Mouse (Mus musculus): Measurements from ENCODE around the gene Txn2. TPM values are rescaled to one million over a fixed set of nuclear protein-coding genes. Genes with fewer than 3 reads are reported as not detected.
A peak's percentile ranks its signal among the peaks of the same experiment; 100 is the strongest.

Txn2 gene
- polyA plus RNA-seq (2014; fragmentation: Nextera tagmentation; extraction: Ambion mirVana): 304 and 310 TPM in 2 replicates

DNA sequence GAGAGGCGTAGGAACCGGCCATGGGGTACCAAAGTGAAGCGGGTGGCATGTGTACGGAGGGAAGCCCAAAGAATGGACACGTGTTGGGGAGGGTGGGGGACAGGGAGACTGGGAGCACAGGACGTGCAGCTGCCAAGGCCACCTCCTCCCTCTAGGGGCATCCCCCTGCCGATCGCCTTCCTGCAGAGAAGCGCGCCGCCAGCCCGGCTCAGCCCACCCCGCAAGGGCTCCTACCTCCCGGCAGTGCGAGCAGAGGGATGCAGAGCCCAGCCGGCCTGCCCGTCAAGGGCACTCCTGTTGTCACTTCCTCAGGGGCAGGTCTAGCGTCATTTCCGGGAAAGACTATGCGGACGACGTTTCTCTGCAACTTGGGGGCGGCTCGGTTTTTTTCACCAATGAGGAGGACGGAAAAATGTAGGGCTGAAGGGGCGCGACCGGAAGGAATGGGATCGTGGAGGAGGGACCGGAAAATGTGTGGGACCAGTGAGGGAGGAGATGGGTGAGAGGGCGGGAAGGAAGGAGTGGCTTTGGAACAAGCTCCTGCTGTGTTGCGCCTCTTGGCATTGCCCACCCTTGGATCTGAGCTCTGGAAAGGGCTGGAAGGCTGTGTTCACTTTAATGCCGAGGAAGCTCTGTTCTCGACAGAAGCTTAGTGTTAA lies at the start of gene Txn2:
Gene Txn2, minus strand, starts transcription at position 334 of the 659 bp plus-strand sequence.
- Histone ChIP-seq H3K9me3 (ENCODE audit: control insufficient read depth, low read length) (no peaks in the 10 kb centered on the region), H3K4me1 (ENCODE audit: control insufficient read depth in 2 of 2, insufficient read depth in 2 of 2, low read length in 2 of 2) (peaks cover 6 to 24% of the 10 kb centered on the region in 2 experiments; a peak in 3 of 4 replicates), H3K27me3 (ENCODE audit: control insufficient read depth, insufficient read depth, low read length) (no peaks in the 10 kb centered on the region), H3K4me2 (ENCODE audit: low read length) (peak within 1 kb of the TSS; percentile 84), H3K9ac (ENCODE audit: low read length) (peak within 1 kb of the TSS; percentile 76), H3K36me3 (ENCODE audit: control insufficient read depth, insufficient read depth, low read length) (peaks cover 38% of the 10 kb centered on the region), H3K4me3 (ENCODE audit: control insufficient read depth in 1 of 2, insufficient read depth in 1 of 2, low read depth in 1 of 2, low read length in 2 of 2) (peak within 1 kb of the TSS; percentile 77 to 83), H3K27ac (replicated peaks in 1 of 2; ENCODE audit: control insufficient read depth in 1 of 2, insufficient read depth in 1 of 2, low read depth in 2 of 2, low read length in 2 of 2) (peak within 1 kb of the TSS; percentile 93 to 94)
- ATAC-seq (ENCODE audit: insufficient number of reproducible peaks, insufficient read depth, low FRiP score, low read depth): peak; percentile 93
- WGBS: under 1% methylated on average over 34 of the region's 34 CpGs

DNA sequence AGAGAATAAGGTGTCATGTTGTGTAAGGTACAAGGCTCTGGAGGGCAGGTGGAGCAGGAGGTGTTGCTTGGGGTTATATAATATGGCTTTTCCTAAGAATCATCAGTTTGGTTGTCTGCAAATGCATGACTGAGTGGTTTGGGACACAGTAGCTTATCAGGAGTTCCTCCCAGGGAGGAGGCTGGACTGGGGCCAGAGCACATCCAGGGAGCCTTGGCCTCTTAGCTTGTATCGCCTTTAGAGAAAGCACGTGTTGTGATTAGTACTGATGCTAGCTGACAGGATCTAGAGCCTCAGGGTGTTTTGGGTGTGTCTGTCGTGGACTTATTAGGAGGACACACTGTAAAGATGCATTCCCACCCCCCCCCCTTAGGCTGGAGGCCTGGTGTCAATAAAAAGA lies 48.9 kb upstream of the Txn2 start:
- no peak overlapping the region for H3K9ac ChIP-seq (ENCODE audit: low read length)
- no peaks in the 10 kb centered on the region for H3K9me3 ChIP-seq (ENCODE audit: control insufficient read depth, low read length)
- no peaks in the 10 kb centered on the region for H3K4me1 ChIP-seq (ENCODE audit: control insufficient read depth in 2 of 2, insufficient read depth in 2 of 2, low read length in 2 of 2)
- H3K27me3 ChIP-seq (ENCODE audit: control insufficient read depth, insufficient read depth, low read length): no peaks in the 10 kb centered on the region; the same call in 1 of the 2 replicates
- H3K36me3 ChIP-seq (ENCODE audit: control insufficient read depth, insufficient read depth, low read length): no peaks in the 10 kb centered on the region
- no peak for ATAC-seq (ENCODE audit: insufficient number of reproducible peaks, insufficient read depth, low FRiP score, low read depth)
- 50% methylated on average over 3 of the region's 3 CpGs for WGBS
- no peak overlapping the region for H3K27ac ChIP-seq (replicated peaks in 1 of 2; ENCODE audit: control insufficient read depth in 1 of 2, insufficient read depth in 1 of 2, low read depth in 2 of 2, low read length in 2 of 2)
- no peak overlapping the region for H3K4me2 ChIP-seq (ENCODE audit: low read length)
- no peak overlapping the region for H3K4me3 ChIP-seq (ENCODE audit: control insufficient read depth in 1 of 2, insufficient read depth in 1 of 2, low read depth in 1 of 2, low read length in 2 of 2)

DNA sequence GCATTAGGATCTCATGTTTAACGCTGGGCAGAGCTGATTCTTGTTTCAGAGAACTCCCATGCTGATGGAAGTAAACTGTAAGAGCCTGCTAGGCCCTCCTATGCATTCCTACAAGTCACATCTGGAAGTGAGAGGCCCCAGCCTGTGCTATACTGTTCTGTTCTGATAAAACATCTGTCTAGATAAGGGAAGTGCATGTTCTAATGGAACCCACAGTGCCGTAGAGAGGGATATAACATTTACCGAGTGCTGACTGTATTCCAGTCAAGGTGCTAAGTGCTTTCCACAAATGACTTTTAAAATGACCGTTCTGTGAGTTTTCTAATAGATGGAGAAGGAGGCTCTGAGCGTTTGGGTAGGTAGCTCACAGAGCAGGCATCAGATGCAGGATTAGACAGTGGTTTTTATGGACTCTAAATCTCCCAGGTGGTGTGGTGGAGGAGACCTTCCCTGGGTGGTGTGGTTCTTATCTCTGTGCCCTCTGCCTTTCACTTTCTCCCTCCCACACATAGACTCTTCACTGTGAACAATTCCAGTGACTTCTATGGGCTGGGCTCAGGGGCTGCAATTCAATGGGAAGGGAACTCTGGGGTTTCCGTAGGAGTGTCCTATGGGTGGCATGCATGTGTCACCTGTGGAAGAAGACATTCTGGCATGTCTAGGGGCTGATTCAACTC lies 45.5 kb upstream of the Txn2 start:
- H3K4me3 ChIP-seq (ENCODE audit: control insufficient read depth in 1 of 2, insufficient read depth in 1 of 2, low read depth in 1 of 2, low read length in 2 of 2): no peak overlapping the region
- no peaks in the 10 kb centered on the region for H3K27me3 ChIP-seq (ENCODE audit: control insufficient read depth, insufficient read depth, low read length)
- H3K36me3 ChIP-seq (ENCODE audit: control insufficient read depth, insufficient read depth, low read length): no peaks in the 10 kb centered on the region
- no peak overlapping the region for H3K4me2 ChIP-seq (ENCODE audit: low read length)
- H3K27ac ChIP-seq (replicated peaks in 1 of 2; ENCODE audit: control insufficient read depth in 1 of 2, insufficient read depth in 1 of 2, low read depth in 2 of 2, low read length in 2 of 2): no peak overlapping the region
- peaks cover under 1 to 6% of the 10 kb centered on the region in 2 experiments; a peak in 3 of 4 replicates for H3K4me1 ChIP-seq (ENCODE audit: control insufficient read depth in 2 of 2, insufficient read depth in 2 of 2, low read length in 2 of 2)
- H3K9ac ChIP-seq (ENCODE audit: low read length): no peak overlapping the region
- 59% methylated on average over 6 of the region's 6 CpGs for WGBS
- no peaks in the 10 kb centered on the region for H3K9me3 ChIP-seq (ENCODE audit: control insufficient read depth, low read length)
- ATAC-seq (ENCODE audit: insufficient number of reproducible peaks, insufficient read depth, low FRiP score, low read depth): no peak

DNA sequence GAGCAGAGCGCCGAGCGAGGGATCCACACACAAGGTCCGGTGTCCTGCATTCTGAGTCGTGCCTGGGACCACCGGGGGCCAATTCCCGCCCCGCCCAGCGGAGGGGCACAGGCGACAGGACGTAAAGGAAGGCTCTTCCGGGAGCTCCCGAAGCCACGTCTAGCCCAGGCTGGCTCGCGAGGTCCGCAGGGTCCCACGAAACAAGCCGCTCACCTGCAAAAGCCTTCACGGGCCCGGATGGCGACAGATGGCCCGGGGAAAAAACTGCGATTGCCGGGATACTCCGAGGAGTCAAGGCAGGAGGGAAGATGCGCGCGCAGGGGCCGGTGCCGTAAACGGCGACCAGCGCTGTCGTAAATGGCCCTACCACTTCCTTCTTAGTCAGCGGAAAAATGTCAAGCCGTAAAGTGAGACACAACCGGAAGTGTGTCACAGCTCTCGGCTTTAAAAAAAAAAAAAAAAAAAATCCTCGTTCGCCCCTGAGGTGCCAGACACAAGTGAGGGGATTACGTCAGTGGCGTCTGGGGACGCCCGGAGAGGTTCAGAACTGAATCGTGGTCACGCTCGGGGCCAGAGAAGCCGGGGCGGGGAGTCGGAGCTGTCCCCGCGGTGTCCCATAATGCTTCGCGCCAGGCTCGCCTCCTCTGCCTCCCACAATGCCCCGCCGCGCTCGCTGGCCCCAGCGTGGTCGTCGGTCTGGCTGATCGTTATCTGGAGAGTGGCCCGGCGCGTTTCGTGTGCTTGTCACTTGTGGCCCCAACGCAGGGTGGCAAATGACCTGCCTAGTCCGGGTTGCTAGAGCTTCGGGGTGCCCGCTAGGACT lies 41.9 kb upstream of the Txn2 start, which contains the start of gene Eif3d:
Gene Eif3d, minus strand, starts transcription at position 344 of the 823 bp plus-strand sequence.
- no peaks in the 10 kb centered on the region for H3K9me3 ChIP-seq (ENCODE audit: control insufficient read depth, low read length)
- H3K27ac ChIP-seq (replicated peaks in 1 of 2; ENCODE audit: control insufficient read depth in 1 of 2, insufficient read depth in 1 of 2, low read depth in 2 of 2, low read length in 2 of 2): peak within 1 kb of the TSS; percentile 99 to 100
- peak; percentile 86 for ATAC-seq (ENCODE audit: insufficient number of reproducible peaks, insufficient read depth, low FRiP score, low read depth)
- H3K36me3 ChIP-seq (ENCODE audit: control insufficient read depth, insufficient read depth, low read length): peaks cover 30% of the 10 kb centered on the region
- H3K4me2 ChIP-seq (ENCODE audit: low read length): peak within 1 kb of the TSS; percentile 97
- H3K27me3 ChIP-seq (ENCODE audit: control insufficient read depth, insufficient read depth, low read length): no peaks in the 10 kb centered on the region
- under 1% methylated on average over 72 of the region's 72 CpGs for WGBS
- H3K4me3 ChIP-seq (ENCODE audit: control insufficient read depth in 1 of 2, insufficient read depth in 1 of 2, low read depth in 1 of 2, low read length in 2 of 2): peak within 1 kb of the TSS; percentile 79 to 94
- H3K9ac ChIP-seq (ENCODE audit: low read length): peak within 1 kb of the TSS; percentile 99
- H3K4me1 ChIP-seq (ENCODE audit: control insufficient read depth in 2 of 2, insufficient read depth in 2 of 2, low read length in 2 of 2): peaks cover 3 to 11% of the 10 kb centered on the region in 2 experiments

DNA sequence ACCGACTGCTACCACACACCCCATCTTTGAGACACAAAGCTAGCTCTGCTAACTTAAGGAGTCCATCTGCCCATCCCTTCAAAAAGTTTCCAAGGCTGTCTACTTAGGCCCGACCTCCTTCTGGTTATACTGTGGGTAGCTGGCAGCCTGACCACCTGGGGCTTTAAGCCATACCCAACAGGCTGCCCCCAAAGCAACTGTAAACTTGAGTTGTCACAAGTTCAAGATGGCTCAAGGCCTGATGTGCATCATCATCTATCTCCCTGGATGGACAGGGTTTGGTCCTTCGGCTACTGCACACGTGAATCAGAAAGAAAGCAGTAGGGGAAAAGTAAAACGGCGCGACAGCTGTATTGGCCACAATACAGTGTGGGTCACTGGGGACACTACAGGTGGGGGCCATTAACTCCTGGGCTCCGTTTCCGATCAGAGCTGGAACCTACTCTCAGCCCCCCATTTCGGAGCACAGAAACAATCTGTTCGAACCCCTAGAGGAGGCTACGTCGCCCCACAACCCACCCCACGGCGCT lies 41.2 kb upstream of the Txn2 start:
- H3K4me1 ChIP-seq (ENCODE audit: control insufficient read depth in 2 of 2, insufficient read depth in 2 of 2, low read length in 2 of 2): peaks cover 3 to 11% of the 10 kb centered on the region in 2 experiments
- under 1% methylated on average over 15 of the region's 15 CpGs for WGBS
- H3K4me2 ChIP-seq (ENCODE audit: low read length): peak overlapping the region; percentile 97
- H3K36me3 ChIP-seq (ENCODE audit: control insufficient read depth, insufficient read depth, low read length): peaks cover 37% of the 10 kb centered on the region
- ATAC-seq (ENCODE audit: insufficient number of reproducible peaks, insufficient read depth, low FRiP score, low read depth): no peak
- H3K9me3 ChIP-seq (ENCODE audit: control insufficient read depth, low read length): no peaks in the 10 kb centered on the region
- H3K9ac ChIP-seq (ENCODE audit: low read length): peak overlapping the region; percentile 99
- H3K27me3 ChIP-seq (ENCODE audit: control insufficient read depth, insufficient read depth, low read length): no peaks in the 10 kb centered on the region
- peak overlapping the region; percentile 79 to 94 for H3K4me3 ChIP-seq (ENCODE audit: control insufficient read depth in 1 of 2, insufficient read depth in 1 of 2, low read depth in 1 of 2, low read length in 2 of 2)
- peak overlapping the region; percentile 78 to 99 for H3K27ac ChIP-seq (replicated peaks in 1 of 2; ENCODE audit: control insufficient read depth in 1 of 2, insufficient read depth in 1 of 2, low read depth in 2 of 2, low read length in 2 of 2)

DNA sequence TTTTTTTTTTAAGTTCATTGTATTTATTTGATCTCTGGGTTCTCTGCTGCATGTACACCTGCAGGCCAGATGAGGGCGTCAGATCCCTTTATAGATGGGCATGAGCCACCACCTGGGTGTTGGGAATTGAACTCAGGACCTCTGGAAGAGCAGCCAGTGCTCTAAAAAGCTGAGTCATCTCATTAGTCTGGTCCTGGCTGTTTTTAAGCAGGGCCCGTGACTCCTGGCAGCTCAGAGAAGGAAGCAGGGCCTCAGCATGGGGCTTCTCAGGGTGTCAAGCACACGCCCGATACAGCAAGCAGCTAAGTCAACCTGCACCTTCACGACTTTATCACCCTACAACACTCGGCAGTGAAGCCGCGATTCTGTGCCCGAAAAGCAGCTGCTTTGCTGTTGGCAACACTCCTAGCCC lies 36.3 kb upstream of the Txn2 start:
- Histone ChIP-seq H3K27ac (replicated peaks in 1 of 2; ENCODE audit: control insufficient read depth in 1 of 2, insufficient read depth in 1 of 2, low read depth in 2 of 2, low read length in 2 of 2) (no peak overlapping the region), H3K9me3 (ENCODE audit: control insufficient read depth, low read length) (no peaks in the 10 kb centered on the region), H3K4me1 (ENCODE audit: control insufficient read depth in 2 of 2, insufficient read depth in 2 of 2, low read length in 2 of 2) (peaks cover 3 to 11% of the 10 kb centered on the region in 2 experiments), H3K9ac (ENCODE audit: low read length) (no peak overlapping the region), H3K27me3 (ENCODE audit: control insufficient read depth, insufficient read depth, low read length) (no peaks in the 10 kb centered on the region), H3K4me2 (ENCODE audit: low read length) (no peak overlapping the region), H3K36me3 (ENCODE audit: control insufficient read depth, insufficient read depth, low read length) (peaks cover 86% of the 10 kb centered on the region), H3K4me3 (ENCODE audit: control insufficient read depth in 1 of 2, insufficient read depth in 1 of 2, low read depth in 1 of 2, low read length in 2 of 2) (no peak overlapping the region)
- no peak for ATAC-seq (ENCODE audit: insufficient number of reproducible peaks, insufficient read depth, low FRiP score, low read depth)
- WGBS: 81% methylated on average over 9 of the region's 9 CpGs

DNA sequence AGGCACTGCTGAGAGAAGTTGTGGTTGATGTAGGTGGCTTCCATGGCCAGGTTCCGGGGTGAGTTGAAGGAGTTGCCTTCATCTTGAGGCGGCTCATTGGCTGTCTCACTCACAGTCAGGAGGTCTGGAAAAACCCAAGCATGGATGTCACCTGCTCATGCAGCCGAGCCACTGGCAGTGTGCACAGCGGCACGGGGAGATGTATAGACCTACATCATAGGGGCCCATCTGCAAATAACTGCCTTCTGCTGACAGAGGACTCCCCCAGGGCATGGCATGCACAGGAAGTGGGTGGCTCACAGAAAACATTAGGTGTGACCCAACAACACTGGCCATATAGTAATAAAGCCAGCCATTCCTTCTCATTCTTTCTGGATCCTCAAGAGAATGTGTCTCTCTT lies 33.6 kb upstream of the Txn2 start:
- no peak overlapping the region for H3K9ac ChIP-seq (ENCODE audit: low read length)
- no peak overlapping the region for H3K27ac ChIP-seq (replicated peaks in 1 of 2; ENCODE audit: control insufficient read depth in 1 of 2, insufficient read depth in 1 of 2, low read depth in 2 of 2, low read length in 2 of 2)
- peaks cover 95% of the 10 kb centered on the region for H3K36me3 ChIP-seq (ENCODE audit: control insufficient read depth, insufficient read depth, low read length)
- H3K4me1 ChIP-seq (ENCODE audit: control insufficient read depth in 2 of 2, insufficient read depth in 2 of 2, low read length in 2 of 2): no peaks in the 10 kb centered on the region
- no peaks in the 10 kb centered on the region for H3K27me3 ChIP-seq (ENCODE audit: control insufficient read depth, insufficient read depth, low read length)
- no peak for ATAC-seq (ENCODE audit: insufficient number of reproducible peaks, insufficient read depth, low FRiP score, low read depth)
- H3K9me3 ChIP-seq (ENCODE audit: control insufficient read depth, low read length): no peaks in the 10 kb centered on the region
- H3K4me2 ChIP-seq (ENCODE audit: low read length): no peak overlapping the region
- no peak overlapping the region for H3K4me3 ChIP-seq (ENCODE audit: control insufficient read depth in 1 of 2, insufficient read depth in 1 of 2, low read depth in 1 of 2, low read length in 2 of 2)
- WGBS: 92% methylated on average over 5 of the region's 5 CpGs
